Mouse (Mus musculus): Measurements from ENCODE around the gene Tex52.

Gene Tex52

DNA sequence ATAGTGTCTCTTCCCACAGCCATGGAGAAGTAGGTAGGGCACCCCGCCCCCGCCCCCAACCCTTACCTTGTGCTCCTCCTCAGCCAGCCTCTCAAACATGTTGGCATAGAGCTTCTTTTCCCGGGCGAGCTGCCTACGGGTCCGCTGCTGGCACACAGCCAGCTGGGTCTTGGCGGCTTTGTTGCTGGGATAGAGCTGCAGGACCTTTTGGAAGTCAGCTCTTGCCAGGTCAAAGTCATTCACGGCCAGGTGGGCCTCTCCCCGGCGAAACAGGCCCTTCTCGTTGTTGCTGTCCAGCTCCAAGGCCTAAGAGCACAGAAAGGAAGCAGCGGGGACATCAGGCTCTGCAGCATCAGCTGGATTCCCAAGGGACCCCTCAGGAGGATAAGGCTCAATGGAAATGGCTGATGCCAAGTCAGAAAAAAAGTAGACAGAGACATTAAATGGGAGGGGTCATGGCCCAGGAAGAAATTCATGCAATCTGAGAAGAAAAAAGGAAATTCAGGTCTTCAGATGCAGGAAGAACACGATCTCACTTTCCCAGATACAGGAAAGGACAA is 57.2 kb downstream of the Tex52 start:
- no peak for DNase-seq

- no peak for DNase-seq
Measured at GRCm38 (mm10) chr6:128433566-128433965, 58.3 kb downstream of the Tex52 start.

Measured in right cerebral cortex, postnatal 14 days (tissue).